Mouse (Mus musculus): Measurements from ENCODE around the gene Olfr1102.

Gene Olfr1102

DNA sequence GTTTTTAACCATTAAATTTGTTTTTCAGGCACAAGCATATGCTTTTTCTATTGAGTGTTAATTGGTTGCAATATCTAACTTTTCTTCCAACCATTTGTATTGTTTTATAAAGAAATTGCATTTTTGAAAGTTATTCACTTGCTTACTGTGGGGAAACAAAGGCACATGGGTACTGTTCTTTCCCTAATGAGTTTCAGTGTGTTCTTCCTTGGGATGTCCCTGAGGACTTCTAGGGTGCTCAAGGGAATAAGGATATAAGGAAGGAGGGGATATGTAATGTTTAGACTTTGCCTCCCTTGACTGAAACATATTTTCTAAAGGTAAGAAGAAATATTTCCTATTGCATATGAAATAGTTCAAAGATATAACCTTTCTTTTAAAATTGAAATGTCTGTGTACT is at the start of gene Olfr1102:
Gene Olfr1102, plus strand, starts transcription at position 301 of the 400 bp plus-strand sequence.
- no peak for ATAC-seq (ENCODE audit: low TSS enrichment)

DNA sequence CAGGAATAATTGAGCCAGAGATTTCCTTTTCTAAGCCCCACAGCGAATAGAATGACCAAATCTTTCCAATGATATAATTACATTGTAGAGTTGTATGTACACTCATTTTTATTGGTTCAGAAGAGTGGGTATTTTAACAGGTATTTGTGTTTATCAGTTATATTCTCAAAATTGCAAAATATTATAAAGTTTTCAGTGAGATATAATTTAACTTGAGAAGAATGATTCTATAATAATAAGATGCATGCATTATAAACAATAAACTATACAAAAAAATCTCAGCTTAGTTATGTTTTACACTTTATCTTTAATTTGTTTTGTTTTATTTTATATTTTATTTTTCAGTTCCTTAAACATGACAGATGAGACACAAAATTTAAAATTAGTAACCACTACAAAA is 37.6 kb upstream of the Olfr1102 start, which contains the start of gene Olfr1099:
Gene Olfr1099, minus strand, starts transcription at position 101 of the 400 bp plus-strand sequence.
- ATAC-seq (ENCODE audit: low TSS enrichment) = no peak

DNA sequence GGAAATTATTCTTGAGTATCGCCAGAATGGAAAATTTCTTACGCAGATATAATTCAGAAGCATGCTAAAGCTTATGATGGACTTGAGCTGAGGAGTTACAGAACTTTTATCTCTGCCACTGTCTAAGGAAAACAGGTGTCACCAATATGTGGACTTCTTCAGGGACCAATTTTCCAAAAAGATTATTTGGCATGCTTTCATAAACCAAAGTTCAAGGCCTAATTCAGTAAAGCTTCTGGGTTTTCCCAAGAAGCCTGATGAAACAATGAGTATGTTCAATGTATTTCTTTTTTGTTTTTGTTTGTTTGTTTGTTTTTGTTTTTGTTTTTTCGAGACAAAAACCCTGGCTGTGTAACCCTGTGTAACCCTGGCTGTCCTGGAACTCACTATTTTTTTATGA is 18.3 kb upstream of the Olfr1102 start, which contains the start of gene Olfr1100:
Gene Olfr1100, minus strand, starts transcription at position 101 of the 400 bp plus-strand sequence.
- no peak for ATAC-seq (ENCODE audit: low TSS enrichment)

DNA sequence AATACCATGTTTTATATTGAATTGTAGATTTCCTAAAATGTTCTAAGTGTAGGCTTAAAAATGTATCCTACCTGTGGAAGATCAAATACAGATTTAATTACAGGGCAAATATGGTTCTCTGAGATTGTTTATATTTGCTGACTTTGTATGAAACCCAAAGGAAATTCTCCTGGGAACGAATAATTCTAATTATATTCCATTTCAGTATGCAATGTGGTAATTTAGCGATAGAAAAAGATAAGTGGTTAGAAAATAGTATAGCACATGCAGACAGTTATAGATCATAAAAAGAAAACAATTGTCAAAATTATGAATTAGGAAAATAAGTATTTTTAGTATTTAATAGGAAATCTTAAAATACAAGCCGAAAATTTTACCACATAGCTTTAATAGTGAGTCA is 7.1 kb upstream of the Olfr1102 start, which contains the start of gene Olfr1101:
Gene Olfr1101, minus strand, starts transcription at position 101 of the 400 bp plus-strand sequence.
- no peak for ATAC-seq (ENCODE audit: low TSS enrichment)

DNA sequence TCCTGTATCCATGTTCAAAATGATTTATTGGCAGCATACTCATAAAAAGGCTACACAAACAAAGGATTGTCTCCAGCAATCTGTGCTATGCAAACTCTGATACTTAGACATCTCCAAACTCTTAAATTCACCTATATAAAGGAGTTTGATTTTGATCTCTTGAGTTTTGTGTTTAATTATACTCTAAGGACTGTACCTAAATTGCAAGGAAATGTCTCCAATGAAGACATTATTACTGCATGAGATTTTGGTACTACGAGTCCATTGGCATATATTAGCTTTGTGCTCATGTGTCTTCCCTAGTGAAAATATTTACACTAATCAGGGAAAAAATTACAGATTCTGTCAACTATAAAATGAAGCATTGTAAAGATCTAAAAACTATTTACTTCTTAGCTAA is 28.8 kb downstream of the Olfr1102 start, which contains the start of gene Olfr1104:
Gene Olfr1104, minus strand, starts transcription at position 101 of the 400 bp plus-strand sequence.
- ATAC-seq (ENCODE audit: low TSS enrichment) = no peak

DNA sequence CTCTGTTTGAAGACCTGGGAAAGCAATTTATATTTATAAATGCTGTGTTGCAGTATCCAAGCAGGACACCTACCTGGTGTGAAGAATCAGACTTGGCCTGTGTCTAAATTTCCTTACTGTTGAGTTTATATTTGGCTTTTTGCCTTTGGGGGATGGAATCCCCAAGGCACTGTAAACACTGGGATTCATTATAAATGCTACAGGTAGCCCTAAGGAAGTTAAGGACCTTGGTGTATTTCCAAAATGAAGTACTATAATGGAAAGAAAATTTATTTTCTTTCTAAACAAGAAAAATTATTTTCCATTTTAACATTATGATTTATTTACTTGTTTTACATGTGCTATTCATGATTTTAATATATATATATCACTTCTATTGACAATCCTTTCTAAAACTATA is 38.2 kb downstream of the Olfr1102 start, which contains the start of gene Olfr1105:
Gene Olfr1105, minus strand, starts transcription at position 101 of the 400 bp plus-strand sequence.
- no peak for ATAC-seq (ENCODE audit: low TSS enrichment)

DNA sequence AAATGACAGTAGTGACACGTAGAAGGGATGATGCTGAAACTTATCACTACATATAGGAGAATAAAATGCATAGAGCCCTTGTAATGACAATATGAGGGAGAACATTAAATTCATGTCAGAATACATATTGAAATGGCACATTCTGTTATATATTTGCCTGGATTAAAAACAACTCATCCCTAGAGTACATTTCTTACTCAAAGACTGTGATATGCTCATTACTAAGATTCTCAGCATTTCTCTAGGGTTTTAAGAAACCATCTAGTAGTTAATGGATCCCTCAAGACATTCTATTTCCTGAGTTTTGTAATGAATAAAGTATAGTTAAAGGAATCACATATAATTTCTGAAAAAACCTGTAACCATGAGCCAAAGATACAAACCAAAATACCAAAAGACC is 54.0 kb downstream of the Olfr1102 start, which contains the start of gene Olfr1106:
Gene Olfr1106, minus strand, starts transcription at position 101 of the 400 bp plus-strand sequence.
- ATAC-seq (ENCODE audit: low TSS enrichment) = no peak
